Mouse (Mus musculus) B cell, adult 2 months (primary cell): Measurements from ENCODE around the gene St6galnac1.
"Not testable (repeated sequence)": the region's sequence is repeated elsewhere in the genome, so short reads cannot be mapped to it uniquely, and the experiment has no call there.

Experiments
- DNase-seq, 2 experiments: peaks; one replicate each; pipeline ENCODE4 v3.0.0; 2022

St6galnac1 gene

GRCm38 (mm10) chr11:116807116-116807515 is 31.8 kb upstream of the St6galnac1 start:
- no peak for DNase-seq

GRCm38 (mm10) chr11:116806136-116807071 is 31.1 kb upstream of the St6galnac1 start:
- no peak for DNase-seq

GRCm38 (mm10) chr11:116802709-116803108 is 27.4 kb upstream of the St6galnac1 start:
- no peak for DNase-seq

GRCm38 (mm10) chr11:116801106-116801505 is 25.8 kb upstream of the St6galnac1 start:
- no peak for DNase-seq

- DNase-seq, result no peak
Observed at GRCm38 (mm10) chr11:116799364-116799763, 24.1 kb upstream of the St6galnac1 start.

GRCm38 (mm10) chr11:116784221-116784620 is 8.9 kb upstream of the St6galnac1 start:
- DNase-seq, result no peak

DNA sequence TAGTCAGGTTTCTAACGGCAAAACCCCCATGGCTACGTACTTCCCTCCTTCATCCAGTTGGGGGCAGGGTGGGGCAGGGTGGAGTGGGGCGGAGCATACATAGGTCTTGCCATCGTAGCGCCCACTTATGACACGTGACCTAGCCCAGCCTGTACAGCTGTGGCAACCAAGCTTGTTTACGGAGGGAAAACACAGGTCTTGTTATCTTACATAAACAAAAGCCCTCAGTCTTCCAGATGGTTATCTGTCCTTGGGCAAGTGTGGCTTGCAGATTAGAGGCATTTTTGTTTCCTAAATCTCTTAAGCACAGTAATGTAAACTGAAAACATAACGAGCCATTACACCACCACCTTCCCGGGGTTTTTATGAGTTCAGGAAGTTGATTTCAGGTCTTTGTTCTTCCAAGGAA is 7.4 kb upstream of the St6galnac1 start:
- DNase-seq, result peak; percentile 82 to 85

DNA sequence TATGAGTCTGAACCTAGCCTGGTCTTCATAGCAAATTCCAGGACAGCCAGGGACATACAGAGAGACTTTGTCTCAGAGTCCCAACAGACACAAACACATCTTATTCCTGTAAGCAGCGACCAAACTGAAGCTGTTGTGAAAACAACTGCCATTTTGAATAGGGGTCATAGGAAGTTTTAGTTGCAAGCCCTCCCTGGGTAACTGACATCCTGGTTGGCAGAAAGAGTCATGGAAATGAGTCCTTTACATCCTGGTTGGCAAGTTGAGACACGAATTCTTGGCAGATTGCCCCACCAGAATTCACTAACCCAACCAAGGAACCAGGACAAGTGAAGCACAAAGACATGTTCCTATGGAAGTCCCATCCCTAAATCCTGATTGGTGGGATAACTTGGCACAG is 2.1 kb downstream of the St6galnac1 start:
- no peak for DNase-seq

- no peak for DNase-seq
Observed at GRCm38 (mm10) chr11:116769873-116770272, 5.4 kb downstream of the St6galnac1 start.

GRCm38 (mm10) chr11:116764946-116765345 is 10.4 kb downstream of the St6galnac1 start:
- DNase-seq, result no peak

DNA sequence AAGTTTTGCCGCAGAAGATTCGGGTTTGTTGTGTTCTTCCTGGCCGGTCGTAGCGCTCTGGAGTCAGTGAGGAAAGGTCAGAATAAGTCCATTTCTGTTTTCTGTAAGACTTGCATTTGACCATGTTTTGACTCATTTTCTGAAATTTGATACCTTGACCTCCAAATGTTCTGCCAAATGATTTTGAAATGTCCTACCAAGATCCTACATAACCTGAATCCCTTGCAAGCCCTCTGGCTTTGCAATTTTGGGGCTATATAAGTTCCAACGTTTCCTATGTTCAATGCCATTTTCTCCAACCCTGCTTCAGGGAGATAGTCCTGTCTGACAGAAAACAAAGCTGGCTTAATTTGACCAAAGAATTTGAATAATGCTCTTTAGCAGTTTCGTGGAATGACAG is 11.0 kb downstream of the St6galnac1 start:
- no peak for DNase-seq

- no peak for DNase-seq
Observed at GRCm38 (mm10) chr11:116755191-116755590, 20.1 kb downstream of the St6galnac1 start.

DNA sequence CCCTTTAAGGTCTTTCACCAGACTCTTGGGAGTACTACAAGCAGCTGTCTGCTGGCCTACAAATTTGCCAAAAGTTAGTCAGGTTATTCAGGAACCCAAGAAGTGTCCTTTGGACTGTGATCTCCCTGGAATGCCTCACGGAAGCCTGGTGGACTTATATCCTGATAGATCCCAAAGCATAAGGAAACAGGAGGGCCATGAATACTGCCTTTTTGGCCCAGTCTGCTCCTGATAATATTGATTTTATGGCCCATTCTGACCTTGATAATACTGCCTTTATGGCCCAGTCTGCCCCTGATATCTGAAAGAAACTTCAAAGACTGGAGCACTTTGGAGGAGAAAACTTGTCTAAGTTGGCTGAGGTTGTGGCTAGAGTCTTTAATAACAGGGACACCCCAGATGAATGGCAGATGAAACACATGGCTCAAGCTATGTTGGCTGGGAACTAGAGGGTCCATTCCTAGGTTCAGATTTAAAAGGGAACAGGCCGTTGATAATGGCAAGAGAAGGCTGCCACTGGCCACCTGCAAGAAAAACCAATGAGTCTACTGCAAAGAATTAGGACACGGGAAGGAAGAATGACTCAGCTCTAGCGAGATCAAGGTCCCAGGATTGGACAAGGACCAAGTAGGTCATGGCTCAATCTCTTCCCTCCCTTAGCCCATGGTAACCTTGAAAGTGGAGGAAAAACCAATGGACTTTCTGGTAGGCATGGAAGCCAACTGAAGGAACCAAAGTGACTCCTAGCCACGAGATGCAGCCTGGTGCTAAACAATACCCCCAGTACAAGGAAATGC is 21.4 kb downstream of the St6galnac1 start:
- DNase-seq, result no peak

DNA sequence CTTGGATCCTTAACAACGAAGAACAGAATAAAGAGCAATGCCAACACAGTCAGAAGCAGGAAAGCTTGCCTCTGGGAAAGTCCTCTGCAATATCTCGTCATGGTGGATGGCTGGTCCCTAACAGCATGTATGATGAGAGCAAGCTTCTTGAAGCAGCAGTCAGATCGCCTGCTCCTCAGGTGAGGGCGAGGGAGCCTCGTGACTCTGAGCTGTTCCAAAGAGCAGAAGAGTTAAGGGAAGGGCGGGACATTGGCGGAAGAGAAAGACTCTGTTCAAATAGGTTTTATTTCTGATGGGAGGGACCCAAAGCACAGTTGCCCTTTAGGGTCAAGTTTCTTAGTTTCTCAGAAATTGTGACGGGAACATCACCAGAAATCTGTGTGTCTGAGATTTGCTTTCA is 25.6 kb downstream of the St6galnac1 start:
- DNase-seq, result no peak

DNA sequence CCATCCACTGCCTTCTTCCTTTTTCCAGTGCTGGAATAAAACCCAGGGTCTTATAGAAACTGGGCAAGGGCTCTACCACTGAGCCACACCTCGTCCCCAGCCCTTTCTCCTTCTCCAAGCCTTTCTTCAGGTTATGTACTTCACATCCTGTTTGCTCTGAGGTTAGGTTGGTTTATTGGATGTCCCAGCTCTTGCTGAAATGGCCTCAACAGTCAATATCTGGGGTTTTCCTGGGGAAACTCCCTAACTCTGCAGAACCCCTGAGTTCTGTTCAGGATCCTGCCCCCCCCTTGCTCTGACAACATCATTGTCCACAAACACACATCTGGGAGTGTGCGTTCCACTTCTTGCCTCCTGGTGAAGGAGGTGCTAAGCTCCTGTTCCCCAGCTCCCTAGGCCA is 26.6 kb downstream of the St6galnac1 start:
- DNase-seq, result not testable (repeated sequence)

- not testable (repeated sequence) for DNase-seq
Observed at GRCm38 (mm10) chr11:116746822-116747221, 28.5 kb downstream of the St6galnac1 start.

GRCm38 (mm10) chr11:116745457-116745856 is 29.9 kb downstream of the St6galnac1 start:
- not testable (repeated sequence) for DNase-seq

- no peak for DNase-seq
Observed at GRCm38 (mm10) chr11:116738411-116738810, 36.9 kb downstream of the St6galnac1 start.

- DNase-seq, result no peak
Observed at GRCm38 (mm10) chr11:116732536-116732935, 42.8 kb downstream of the St6galnac1 start.

GRCm38 (mm10) chr11:116731060-116731580 is 44.2 kb downstream of the St6galnac1 start:
- DNase-seq, result not testable (repeated sequence)

- DNase-seq, result no peak
Observed at GRCm38 (mm10) chr11:116729276-116730008, 45.9 kb downstream of the St6galnac1 start.

DNA sequence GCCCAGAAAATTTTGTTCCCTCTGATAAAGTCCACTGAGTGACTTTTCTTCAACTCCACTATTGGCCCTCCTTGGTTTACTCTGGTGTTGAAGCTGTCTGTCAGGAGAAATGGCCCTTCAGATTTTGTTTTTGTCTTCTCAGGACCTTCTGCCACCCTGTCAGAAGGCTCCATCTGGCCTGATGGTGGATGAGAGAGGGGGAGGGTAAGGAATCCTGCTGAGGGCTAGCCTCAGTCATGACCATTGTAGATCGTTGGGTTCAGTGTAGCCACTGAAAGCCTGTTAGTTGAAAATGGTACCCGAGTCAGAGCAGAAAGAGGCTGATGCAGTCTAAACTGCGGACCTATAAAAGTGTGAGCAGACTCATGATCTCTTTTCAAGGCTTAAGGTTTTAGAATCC is 49.2 kb downstream of the St6galnac1 start:
- DNase-seq, result no peak
